Mouse (Mus musculus) embryonic fibroblast, embryonic 13.5 days (primary cell): Measurements from ENCODE around the gene Dbil5.

Experiments used
- CTCF ChIP-seq: IDR thresholded peaks from 2 replicates; pipeline ENCODE4 v1.5.1; 2011; ENCODE audit warnings: mild to moderate bottlenecking, control low read depth, low read length, moderate library complexity, borderline replicate concordance; ENCODE audit not compliant: insufficient read depth
- POLR2A ChIP-seq: IDR thresholded peaks from 2 replicates; pipeline ENCODE4 v1.6.1; 2011; ENCODE audit warnings: low read depth, mild to moderate bottlenecking, control low read depth, low read length, moderate library complexity

- TF ChIP-seq POLR2A (no peak), CTCF (no peak)
These were observed 43.0 kb downstream of the Dbil5 start for GRCm38 (mm10) chr11:76260208-76261050.
